Mouse (Mus musculus) kidney, postnatal 0 days (tissue): ENCODE measurements around the gene Fam227a. TPM values are rescaled to one million over a fixed set of nuclear protein-coding genes. Genes with fewer than 3 reads are reported as not detected.

Experiments
- ATAC-seq: fragments of 200-750 bp; cut with Nextera tagmentation; replicated peaks from 2 replicates; pipeline ENCODE4 v1.8.0; 2017; ENCODE audit warnings: low read depth, moderate number of reproducible peaks, moderate TSS enrichment, moderate library complexity; ENCODE audit not compliant: low FRiP score
- DNase-seq: peaks from one replicate; pipeline ENCODE4 v3.0.0-alpha.2; 2016; ENCODE audit warnings: low spot score
- H3K27ac ChIP-seq: fragments of 300-500 bp; sonication (generic); 2 replicates; pipeline ENCODE4 v1.5.1; 2014; ENCODE audit warnings: mild to moderate bottlenecking
- H3K27me3 ChIP-seq: fragments of 300-500 bp; sonication (generic); 2 replicates; pipeline ENCODE4 v1.6.1; 2014; ENCODE audit warnings: low read length, mixed read lengths; ENCODE audit not compliant: insufficient read depth
- H3K36me3 ChIP-seq: fragments of 300-500 bp; sonication (generic); 2 replicates; pipeline ENCODE4 v1.6.1; 2014; ENCODE audit warnings: low read length, mixed read lengths; ENCODE audit not compliant: insufficient read depth
- H3K4me1 ChIP-seq: fragments of 300-500 bp; sonication (generic); replicated peaks from 2 replicates; pipeline ENCODE4 v1.6.1; 2014; ENCODE audit warnings: antibody characterized with exemption, low read length, mixed read lengths; ENCODE audit not compliant: insufficient read depth
- H3K4me2 ChIP-seq: fragments of 300-500 bp; sonication (generic); 2 replicates; pipeline ENCODE4 v1.6.1; 2014; ENCODE audit warnings: mild to moderate bottlenecking, low read length, moderate library complexity, mixed read lengths
- H3K4me3 ChIP-seq: fragments of 300-500 bp; sonication (generic); replicated peaks from 2 replicates; pipeline ENCODE4 v1.5.1; 2014; ENCODE audit warnings: low read depth, low read length
- H3K9ac ChIP-seq: fragments of 300-500 bp; sonication (generic); 2 replicates; pipeline ENCODE4 v1.6.1; 2014; ENCODE audit warnings: low read depth, low read length
- H3K9me3 ChIP-seq: fragments of 300-500 bp; sonication (generic); replicated peaks from 2 replicates; pipeline ENCODE4 v1.6.1; 2016; ENCODE audit warnings: low read length, inconsistent platforms, mixed read lengths
- CTCF ChIP-seq: IDR thresholded peaks from 2 replicates; pipeline ENCODE4 v1.5.1; 2016; ENCODE audit warnings: antibody characterized with exemption, low read depth, mild to moderate bottlenecking, moderate library complexity
- WGBS: fragments of 180-500 bp; shearing (Covaris S2); extraction: QIAGEN DNeasy Blood & Tissue Kit; methylation state at CpG from one replicate; pipeline ENCODE4 v1.1.7; 2014; 5-methylcytosine and 5-hydroxymethylcytosine counted together
- microRNA-seq: library from miRNA; unstranded; fragments of <30 nt; microRNA quantifications from one replicate; pipeline ENCODE4, GENCODE M21; 2016
- polyA plus RNA-seq: library from polyadenylated mRNA; unstranded; fragments of >200 nt; fragmentation: Nextera tagmentation; extraction: Ambion mirVana; gene quantifications from 2 replicates; pipeline ENCODE4 v1.2.1, GENCODE M21; 2015

Fam227a gene
- polyA plus RNA-seq, 1 experiment from 2014 or later = 0.66 TPM

DNA sequence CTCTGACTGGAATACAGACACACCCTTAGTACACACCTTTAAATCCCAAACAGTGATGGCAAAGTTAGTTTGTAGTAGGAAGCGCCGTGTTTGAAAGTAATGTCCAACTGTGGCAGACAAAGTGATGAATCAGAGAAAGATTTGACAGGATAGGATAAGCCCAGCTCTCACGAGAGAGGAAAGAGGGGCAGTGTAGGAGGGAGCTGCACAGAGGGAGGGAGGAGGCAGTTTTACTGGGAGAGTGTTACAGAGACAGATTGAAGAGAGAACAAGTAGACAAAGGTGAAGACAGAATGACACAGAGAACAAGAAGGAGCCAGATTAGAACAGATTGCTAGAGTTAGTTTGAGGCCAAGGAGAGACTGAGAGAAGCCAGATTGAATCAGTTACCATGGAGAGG is 99.1 kb downstream of the Fam227a start:
- no peaks in the 10 kb centered on the region for H3K9me3 ChIP-seq
- no peak for DNase-seq
- no peak for ATAC-seq
- H3K4me3 ChIP-seq = no peak overlapping the region
- 69% methylated on average over 3 of the region's 3 CpGs for WGBS
- no peak overlapping the region for H3K4me2 ChIP-seq
- no peak for TF ChIP-seq CTCF
- H3K4me1 ChIP-seq = no peaks in the 10 kb centered on the region
- no peak overlapping the region for H3K27ac ChIP-seq
- H3K36me3 ChIP-seq = no peaks in the 10 kb centered on the region
- H3K27me3 ChIP-seq = no peaks in the 10 kb centered on the region
- no peak overlapping the region for H3K9ac ChIP-seq

Small RNA genes lying within 50 kb of the gene (microRNA-seq; reads per million reads assigned to microRNA genes)
- gene Gm27903 = not detected

Other genes starting within 250 kb of the Fam227a start
- gene Csnk1e, start 203.4 kb downstream of the Fam227a start, polyA plus RNA-seq = 50.9 and 53.9 TPM in 2 replicates
- 0.11 TPM in 1 of 2 replicates, not detected in the other for gene Kcnj4, start 153.7 kb downstream of the Fam227a start, polyA plus RNA-seq
- gene Kdelr3, start 142.5 kb downstream of the Fam227a start, polyA plus RNA-seq = 41.6 and 54.9 TPM in 2 replicates
- gene Ddx17, start 112.2 kb downstream of the Fam227a start, polyA plus RNA-seq = 38.6 and 39.9 TPM in 2 replicates
- 1.7 and 1.9 TPM in 2 replicates for gene Dmc1, start 53.8 kb downstream of the Fam227a start, polyA plus RNA-seq
- gene Cby1, start 243 bp upstream of the Fam227a start, polyA plus RNA-seq = 51.7 and 52.7 TPM in 2 replicates
- 264 TPM in 2 replicates for gene Tomm22, start 11.9 kb upstream of the Fam227a start, polyA plus RNA-seq
- gene Josd1, start 29.0 kb upstream of the Fam227a start, polyA plus RNA-seq = 18.8 and 19.0 TPM in 2 replicates
- gene Gtpbp1, start 31.9 kb upstream of the Fam227a start, polyA plus RNA-seq = 24.3 and 26.9 TPM in 2 replicates
- 3.5 and 4.0 TPM in 2 replicates for gene Sun2, start 83.6 kb upstream of the Fam227a start, polyA plus RNA-seq
- gene Dnal4, start 118.9 kb upstream of the Fam227a start, polyA plus RNA-seq = 59.3 and 61.8 TPM in 2 replicates
- gene Nptxr, start 145.8 kb upstream of the Fam227a start, polyA plus RNA-seq = 1.1 and 1.4 TPM in 2 replicates
- 0.28 TPM in 1 of 2 replicates, not detected in the other for gene Npcd, start 175.3 kb upstream of the Fam227a start, polyA plus RNA-seq
- 39.0 and 46.6 TPM in 2 replicates for gene Cbx6, start 175.7 kb upstream of the Fam227a start, polyA plus RNA-seq
- gene Apobec3, start 232.7 kb upstream of the Fam227a start, polyA plus RNA-seq = 26.1 and 26.4 TPM in 2 replicates